Mouse (Mus musculus) neural tube, embryonic 14.5 days (tissue): ENCODE measurements around the gene Sfxn5. TPM values are rescaled to one million over a fixed set of nuclear protein-coding genes. Genes with fewer than 3 reads are reported as not detected.

Source experiments
- ATAC-seq: fragments of 200-750 bp; cut with Nextera tagmentation; 2 replicates; pipeline ENCODE4 v1.8.0; 2017; ENCODE audit warnings: low read depth, mild to moderate bottlenecking, moderate TSS enrichment, moderate library complexity
- H3K27ac ChIP-seq: fragments of 300-500 bp; sonication (generic); 2 replicates; pipeline ENCODE4 v1.5.1; 2014; ENCODE audit warnings: low read depth, mild to moderate bottlenecking, control low read depth, low read length, moderate library complexity, mixed read lengths
- H3K27me3 ChIP-seq: fragments of 300-500 bp; sonication (generic); 2 replicates; pipeline ENCODE4 v1.6.1; 2014; ENCODE audit warnings: low read length; ENCODE audit not compliant: control insufficient read depth, insufficient read depth
- H3K36me3 ChIP-seq: fragments of 300-500 bp; sonication (generic); 2 replicates; pipeline ENCODE4 v1.6.1; 2014; ENCODE audit warnings: low read length, mixed read lengths; ENCODE audit not compliant: control insufficient read depth, insufficient read depth
- H3K4me1 ChIP-seq: fragments of 300-500 bp; sonication (generic); 2 replicates; pipeline ENCODE4 v1.6.1; 2014; ENCODE audit warnings: low read length; ENCODE audit not compliant: control insufficient read depth, insufficient read depth
- H3K4me2 ChIP-seq: fragments of 300-500 bp; sonication (generic); 2 replicates; pipeline ENCODE4 v1.6.1; 2014; ENCODE audit warnings: mild to moderate bottlenecking, low read depth, low read length, control low read depth
- H3K4me3 ChIP-seq: fragments of 300-500 bp; sonication (generic); 2 replicates; pipeline ENCODE4 v1.5.1; 2014; ENCODE audit warnings: low read depth, low read length, control low read depth, mixed read lengths
- H3K9ac ChIP-seq: fragments of 300-500 bp; sonication (generic); replicated peaks from 2 replicates; pipeline ENCODE4 v1.6.1; 2014; ENCODE audit warnings: low read depth, mild to moderate bottlenecking, control low read depth, low read length, mixed read lengths
- H3K9me3 ChIP-seq: fragments of 300-500 bp; sonication (generic); 2 replicates; pipeline ENCODE4 v1.6.1; 2016; ENCODE audit warnings: low read length; ENCODE audit not compliant: control insufficient read depth
- WGBS: fragments of 180-500 bp; shearing (Covaris S2); extraction: QIAGEN DNeasy Blood & Tissue Kit; methylation state at CpG from one replicate; pipeline ENCODE4 v1.1.7; 2014; 5-methylcytosine and 5-hydroxymethylcytosine counted together
- polyA plus RNA-seq: library from polyadenylated mRNA; unstranded; fragments of >200 nt; fragmentation: Nextera tagmentation; extraction: Ambion mirVana; gene quantifications from 2 replicates; pipeline ENCODE4 v1.2.1, GENCODE M21; 2014

Gene Sfxn5
- polyA plus RNA-seq, 1 experiment from 2014 or later, result 29.7 TPM

DNA sequence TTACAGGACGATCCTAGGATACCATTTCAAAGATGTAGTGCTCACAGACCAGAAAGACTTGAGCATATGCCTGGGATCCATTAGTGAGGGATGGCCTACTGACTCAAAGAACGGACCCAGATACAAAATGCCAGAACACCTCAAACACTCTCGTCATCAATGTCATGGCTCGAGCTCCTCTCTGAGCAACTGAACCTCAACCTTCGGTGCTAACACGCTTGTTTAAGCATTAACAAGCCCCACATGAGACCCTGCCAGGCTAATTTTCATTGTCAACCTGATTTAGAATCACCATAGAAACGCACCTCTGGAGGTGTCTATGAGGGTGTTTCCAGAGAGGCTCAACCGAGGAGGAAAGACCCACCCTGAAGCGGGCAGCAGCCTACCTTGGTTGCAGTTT is 83.4 kb downstream of the Sfxn5 start:
- H3K4me1 ChIP-seq, result no peaks in the 10 kb centered on the region

DNA sequence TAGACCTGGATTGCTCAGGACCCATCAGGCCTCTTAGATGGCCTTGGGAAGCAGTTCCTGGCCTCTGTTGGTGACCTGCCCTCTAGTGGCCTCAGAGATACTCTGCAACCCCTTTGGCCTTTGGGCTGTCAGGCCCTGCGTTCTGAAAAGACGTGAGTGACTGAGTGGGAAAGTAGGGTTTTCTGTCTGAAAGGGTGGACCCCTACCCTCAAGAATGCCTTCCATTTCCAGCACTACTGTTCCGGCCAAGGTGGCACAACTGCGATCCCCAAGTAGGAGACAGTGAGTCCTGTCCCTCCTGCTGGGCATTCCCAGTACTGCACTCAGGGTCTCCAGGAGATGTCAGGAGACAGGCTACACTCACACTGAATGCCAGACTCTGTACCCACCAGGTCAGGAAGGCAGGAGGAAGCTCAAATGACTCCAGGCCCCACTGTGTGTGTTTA is 94.2 kb downstream of the Sfxn5 start:
- peak; percentile 38; the same call in 1 of the 2 replicates for ATAC-seq
- H3K4me2 ChIP-seq, result no peak overlapping the region
- no peak overlapping the region for H3K9ac ChIP-seq
- WGBS, result 6% methylated on average over 4 of the region's 4 CpGs
- H3K4me3 ChIP-seq, result no peak overlapping the region
- H3K9me3 ChIP-seq, result no peaks in the 10 kb centered on the region
- H3K27ac ChIP-seq, result no peak overlapping the region
- H3K36me3 ChIP-seq, result no peaks in the 10 kb centered on the region
- H3K27me3 ChIP-seq, result no peaks in the 10 kb centered on the region
- H3K4me1 ChIP-seq, result no peaks in the 10 kb centered on the region

More for the DNA sequence above, 83.4 kb downstream of the Sfxn5 start:
- Histone ChIP-seq H3K4me2 (no peak overlapping the region), H3K4me3 (no peak overlapping the region), H3K9ac (no peak overlapping the region), H3K36me3 (no peaks in the 10 kb centered on the region), H3K27ac (no peak overlapping the region), H3K27me3 (no peaks in the 10 kb centered on the region), H3K9me3 (no peaks in the 10 kb centered on the region)
- WGBS, result 79% methylated on average over 9 of the region's 9 CpGs
- no peak for ATAC-seq

DNA sequence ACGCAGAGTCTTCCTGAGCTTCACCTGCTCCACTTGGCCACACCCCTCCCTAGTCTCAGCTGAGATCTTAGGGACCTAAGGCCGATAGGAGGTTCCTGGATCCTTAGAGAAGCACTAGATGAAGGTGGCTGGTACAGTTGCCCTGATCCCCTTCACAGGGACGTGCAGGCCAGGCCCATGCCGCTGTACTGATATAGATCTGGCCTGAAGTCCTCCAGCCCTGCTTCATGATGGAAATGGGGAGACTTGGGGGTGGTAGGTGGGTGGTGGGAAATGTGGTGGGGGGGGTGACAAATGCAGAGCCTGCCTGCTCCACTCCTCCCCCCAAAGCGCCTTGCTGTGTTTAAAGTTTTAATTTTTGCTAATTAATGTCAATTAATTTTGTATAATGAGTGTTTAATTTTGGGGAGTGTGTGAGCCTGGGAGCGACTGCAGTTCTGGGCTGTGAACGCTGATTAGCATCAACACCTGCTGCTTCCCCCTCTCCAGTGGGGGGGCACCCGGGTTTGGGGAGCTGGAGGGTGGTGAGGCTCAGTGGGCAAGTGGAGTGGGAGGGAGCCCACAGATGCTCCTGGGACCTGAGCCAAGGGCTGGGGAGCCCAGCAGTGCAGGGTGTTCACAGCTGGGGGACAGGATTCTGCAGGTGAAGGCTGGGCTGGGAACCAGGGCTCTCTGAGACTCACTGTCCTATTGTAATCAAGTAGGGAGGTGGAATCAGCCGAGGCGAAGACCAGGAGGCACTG is 95.5 kb downstream of the Sfxn5 start:
- no peaks in the 10 kb centered on the region for H3K27me3 ChIP-seq

DNA sequence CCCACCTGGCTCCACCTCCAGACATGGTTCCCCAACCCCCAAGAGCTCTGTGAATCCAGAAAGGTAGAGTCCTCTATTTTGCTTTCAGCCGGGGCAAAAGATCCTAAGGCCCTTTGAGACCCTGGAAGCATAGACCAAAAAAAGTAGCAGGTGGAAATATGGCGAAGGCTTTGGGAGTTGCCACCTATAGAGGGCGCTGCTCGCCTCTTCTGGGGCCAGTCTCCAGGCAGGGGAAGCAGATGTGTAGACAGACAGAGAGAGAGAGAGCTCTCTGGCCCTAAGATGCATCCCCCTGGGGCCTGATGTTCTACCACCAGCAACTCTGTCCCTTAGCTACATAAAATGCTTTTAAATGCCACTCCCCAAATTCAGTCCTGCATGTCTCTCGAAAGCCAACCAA is 96.2 kb downstream of the Sfxn5 start:
- 38% methylated on average over 5 of the region's 5 CpGs for WGBS
- no peaks in the 10 kb centered on the region for H3K27me3 ChIP-seq
- ATAC-seq, result no peak
- no peaks in the 10 kb centered on the region for H3K9me3 ChIP-seq
- H3K4me1 ChIP-seq, result no peaks in the 10 kb centered on the region
- no peak overlapping the region for H3K27ac ChIP-seq
- no peak overlapping the region for H3K4me2 ChIP-seq
- H3K4me3 ChIP-seq, result no peak overlapping the region
- no peaks in the 10 kb centered on the region for H3K36me3 ChIP-seq
- no peak overlapping the region for H3K9ac ChIP-seq

More for the DNA sequence above, 95.5 kb downstream of the Sfxn5 start:
- Histone ChIP-seq H3K4me1 (no peaks in the 10 kb centered on the region), H3K27ac (no peak overlapping the region), H3K9me3 (no peaks in the 10 kb centered on the region), H3K4me2 (no peak overlapping the region), H3K9ac (no peak overlapping the region), H3K36me3 (no peaks in the 10 kb centered on the region), H3K4me3 (no peak overlapping the region)
- WGBS, result 53% methylated on average over 10 of the region's 10 CpGs
- no peak for ATAC-seq

DNA sequence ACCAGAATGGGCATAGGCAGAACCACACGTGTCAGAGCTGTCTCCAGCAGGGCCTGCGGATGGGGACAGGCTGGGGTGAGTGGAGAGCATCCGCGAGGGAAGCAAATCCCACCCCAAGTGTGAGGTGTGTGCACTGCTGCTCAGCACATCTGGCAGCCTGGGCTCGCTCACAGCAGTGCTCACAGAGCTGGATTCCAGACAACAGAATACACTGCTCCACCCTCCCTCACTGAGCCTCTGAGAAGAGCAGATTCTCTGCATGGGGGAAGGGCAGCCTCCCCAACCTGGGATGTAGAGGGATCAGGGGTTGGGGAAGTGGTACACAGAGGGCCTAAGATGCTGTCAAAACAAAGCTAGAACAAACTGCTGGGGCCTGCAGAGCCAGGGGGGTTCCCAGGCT is 98.4 kb downstream of the Sfxn5 start:
- H3K36me3 ChIP-seq, result no peaks in the 10 kb centered on the region
- ATAC-seq, result no peak
- H3K4me2 ChIP-seq, result no peak overlapping the region
- H3K27me3 ChIP-seq, result no peaks in the 10 kb centered on the region
- H3K27ac ChIP-seq, result no peak overlapping the region
- no peak overlapping the region for H3K4me3 ChIP-seq
- no peak overlapping the region for H3K9ac ChIP-seq
- no peaks in the 10 kb centered on the region for H3K4me1 ChIP-seq
- no peaks in the 10 kb centered on the region for H3K9me3 ChIP-seq
- WGBS, result 51% methylated on average over 5 of the region's 5 CpGs

DNA sequence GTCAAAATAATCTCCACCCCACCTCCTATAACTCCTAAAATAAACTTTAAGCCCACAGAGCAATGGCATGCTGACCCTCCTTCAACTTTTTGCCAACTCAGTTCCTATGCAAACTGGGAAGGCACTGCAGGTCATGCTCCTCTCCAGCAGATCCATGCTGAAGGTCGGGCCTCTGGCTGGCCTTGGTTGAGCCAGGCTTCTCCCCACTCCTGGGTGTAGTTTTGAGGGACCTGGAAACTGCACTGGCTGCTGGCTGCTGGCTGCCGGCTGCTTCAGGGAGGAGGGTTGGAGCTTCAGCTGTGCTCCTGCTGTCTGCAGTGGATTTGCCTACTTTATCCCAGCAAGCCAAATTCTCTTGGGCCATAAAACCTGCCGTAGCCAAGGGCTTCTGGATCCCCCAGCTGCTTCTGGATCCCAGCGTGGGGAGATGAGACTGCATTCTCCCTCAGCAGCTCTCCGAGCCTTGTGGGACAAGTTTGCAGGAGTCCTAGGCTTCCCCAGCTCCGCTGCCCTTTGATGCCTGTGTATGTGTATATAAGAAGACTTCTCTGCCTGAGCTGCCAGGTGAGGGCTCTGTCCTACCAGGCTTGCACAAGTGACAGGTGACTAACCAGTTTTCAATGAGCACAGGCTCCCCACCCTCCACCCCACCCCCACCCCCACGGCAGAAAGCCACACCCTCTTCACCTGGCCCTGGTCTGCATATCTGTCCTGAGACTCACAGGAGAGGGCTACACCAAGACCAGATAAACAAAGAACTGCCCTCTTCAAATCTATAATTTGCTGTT is 100.2 kb downstream of the Sfxn5 start:
- Histone ChIP-seq H3K36me3 (no peaks in the 10 kb centered on the region), H3K9me3 (no peaks in the 10 kb centered on the region), H3K4me1 (no peaks in the 10 kb centered on the region), H3K4me3 (no peak overlapping the region), H3K9ac (no peak overlapping the region), H3K4me2 (no peak overlapping the region), H3K27ac (no peak overlapping the region), H3K27me3 (no peaks in the 10 kb centered on the region)
- WGBS, result 20% methylated on average over 7 of the region's 7 CpGs
- no peak for ATAC-seq

DNA sequence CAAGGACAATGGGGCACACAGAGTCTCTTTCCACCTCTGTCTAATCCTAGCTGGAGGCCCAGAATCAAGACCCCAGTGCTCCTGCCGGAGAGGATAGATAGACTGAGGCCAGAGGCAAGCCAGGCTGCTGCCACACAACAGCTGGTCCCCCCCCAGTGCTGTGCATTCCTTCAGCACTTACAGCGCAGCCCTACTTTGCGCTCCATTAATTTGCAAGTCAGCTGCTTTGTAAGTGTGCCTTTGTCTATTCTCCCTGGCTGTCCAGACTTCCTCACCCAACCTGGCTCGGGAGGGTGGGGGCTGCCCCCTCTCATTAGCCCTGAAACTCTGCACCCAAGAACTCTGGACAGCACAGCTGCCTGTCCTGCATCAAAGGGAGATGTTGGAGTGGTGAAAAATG is 101.2 kb downstream of the Sfxn5 start:
- Histone ChIP-seq H3K4me2 (no peak overlapping the region), H3K9ac (no peak overlapping the region), H3K36me3 (no peaks in the 10 kb centered on the region), H3K27ac (no peak overlapping the region), H3K4me3 (no peak overlapping the region), H3K4me1 (no peaks in the 10 kb centered on the region), H3K27me3 (no peaks in the 10 kb centered on the region), H3K9me3 (no peaks in the 10 kb centered on the region)
- peak; percentile 47; the same call in 1 of the 2 replicates for ATAC-seq
- 30% methylated on average over 4 of the region's 4 CpGs for WGBS

DNA sequence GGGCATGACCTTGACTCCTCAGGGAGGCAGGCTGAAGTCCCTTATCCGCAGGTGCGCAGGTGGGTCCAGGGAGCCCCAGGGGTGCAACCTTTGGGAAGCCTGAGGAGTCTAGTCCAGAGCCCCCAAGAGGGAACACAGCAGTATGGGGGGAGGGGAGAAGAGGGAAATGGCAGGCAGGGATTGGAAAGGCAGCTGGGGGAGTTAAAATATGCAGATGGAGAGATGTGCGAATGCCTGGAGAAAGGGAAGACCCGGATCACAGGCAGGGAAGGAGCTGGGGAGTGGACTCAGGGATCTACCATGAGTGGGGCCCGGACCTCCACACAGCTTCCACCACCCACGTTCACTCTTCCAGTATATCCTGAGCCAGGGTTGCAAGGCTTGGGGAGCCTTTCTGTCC is 101.8 kb downstream of the Sfxn5 start:
- H3K4me1 ChIP-seq, result no peaks in the 10 kb centered on the region
- no peak overlapping the region for H3K4me2 ChIP-seq
- no peak overlapping the region for H3K4me3 ChIP-seq
- H3K9me3 ChIP-seq, result no peaks in the 10 kb centered on the region
- no peak overlapping the region for H3K27ac ChIP-seq
- no peaks in the 10 kb centered on the region for H3K27me3 ChIP-seq
- 26% methylated on average over 6 of the region's 6 CpGs for WGBS
- no peak overlapping the region for H3K9ac ChIP-seq
- H3K36me3 ChIP-seq, result no peaks in the 10 kb centered on the region
- ATAC-seq, result no peak

DNA sequence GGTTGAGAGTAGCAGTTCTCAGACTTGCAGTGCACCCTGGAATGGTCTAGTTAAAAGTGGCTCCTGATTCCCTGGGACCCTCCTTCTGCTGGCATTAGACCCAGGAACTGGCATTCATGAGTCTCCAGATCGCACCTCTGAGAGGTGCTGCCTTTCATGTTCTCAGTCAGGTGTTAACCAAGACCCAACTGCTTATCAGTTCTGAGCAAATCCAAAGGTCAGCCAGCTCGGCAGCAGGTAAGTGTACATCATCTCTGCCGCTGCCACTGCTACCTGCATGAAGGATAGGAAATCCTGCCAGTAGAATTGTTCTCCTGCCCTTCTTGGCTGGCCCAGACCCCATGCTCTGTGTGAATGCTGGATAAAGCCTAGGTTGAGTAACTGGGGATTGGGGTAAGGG is 102.5 kb downstream of the Sfxn5 start:
- H3K4me1 ChIP-seq, result no peaks in the 10 kb centered on the region
- H3K9me3 ChIP-seq, result no peaks in the 10 kb centered on the region
- H3K4me3 ChIP-seq, result no peak overlapping the region
- ATAC-seq, result no peak
- no peaks in the 10 kb centered on the region for H3K36me3 ChIP-seq
- no peak overlapping the region for H3K4me2 ChIP-seq
- no peaks in the 10 kb centered on the region for H3K27me3 ChIP-seq
- WGBS, result 84% methylated on average over 3 of the region's 3 CpGs
- H3K27ac ChIP-seq, result no peak overlapping the region
- H3K9ac ChIP-seq, result no peak overlapping the region
